Mouse (Mus musculus) urinary bladder, postnatal 14 days (tissue): ENCODE results near the gene Nelfb.
A peak's percentile ranks its signal among the peaks of the same experiment; 100 is the strongest.
"Not testable (repeated sequence)": the region's sequence is repeated elsewhere in the genome, so short reads cannot be mapped to it uniquely, and the experiment has no call there.

ENCODE experiments used
- DNase-seq: peaks from one replicate; pipeline ENCODE4 v3.0.0; 2021; ENCODE audit warnings: low spot score

The Nelfb gene

DNA sequence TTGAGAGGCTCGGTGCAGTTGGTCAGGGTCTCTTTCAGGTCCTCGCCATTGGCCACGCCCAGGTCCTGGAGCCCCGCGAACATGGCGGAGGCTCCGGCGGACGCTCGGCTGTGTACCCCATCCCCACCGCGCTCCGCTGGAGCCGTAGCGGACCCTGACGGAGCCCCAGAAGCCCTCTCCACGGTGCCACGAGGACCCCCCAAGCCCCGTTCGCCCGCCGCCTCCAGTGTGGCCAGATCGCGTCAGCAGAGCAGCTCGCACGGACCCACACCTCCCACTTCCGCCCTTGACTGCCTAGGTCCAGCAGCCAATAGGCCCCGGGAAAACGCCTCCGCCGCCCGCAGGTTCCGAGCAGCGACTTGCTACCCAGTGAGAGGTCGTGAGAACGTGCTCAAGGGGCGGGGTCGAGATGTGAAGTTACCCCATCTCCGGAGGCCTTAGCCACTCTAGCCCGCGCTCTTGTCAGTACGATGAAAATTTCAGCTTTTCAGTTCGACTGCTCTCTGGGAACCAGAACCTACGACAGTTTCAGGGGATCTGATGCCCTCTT, at the start of gene Nelfb:
Gene Nelfb, minus strand, starts transcription at position 369 of the 550 bp plus-strand sequence.
- peak; percentile 92 for DNase-seq

DNA sequence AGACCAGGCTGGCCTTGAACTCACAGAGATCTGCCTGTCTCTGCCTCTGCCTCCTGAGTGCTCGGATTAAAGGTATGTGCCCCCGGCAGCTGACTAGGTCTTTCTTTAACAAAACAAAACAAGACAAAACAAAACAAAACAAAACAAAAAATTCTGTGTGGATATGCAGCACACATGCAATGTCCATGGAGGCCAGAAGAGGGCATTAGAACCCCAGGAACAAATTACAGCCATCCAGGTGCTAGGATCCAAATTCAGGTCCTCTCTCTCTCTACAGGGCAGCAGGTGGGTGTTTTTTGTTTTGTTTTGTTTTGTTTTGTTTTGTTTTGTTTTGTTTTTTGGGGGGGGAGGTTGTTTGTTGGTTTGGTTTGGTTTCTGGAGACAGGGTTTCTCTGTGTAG, 47.6 kb upstream of the Nelfb start:
- DNase-seq = no peak

DNA sequence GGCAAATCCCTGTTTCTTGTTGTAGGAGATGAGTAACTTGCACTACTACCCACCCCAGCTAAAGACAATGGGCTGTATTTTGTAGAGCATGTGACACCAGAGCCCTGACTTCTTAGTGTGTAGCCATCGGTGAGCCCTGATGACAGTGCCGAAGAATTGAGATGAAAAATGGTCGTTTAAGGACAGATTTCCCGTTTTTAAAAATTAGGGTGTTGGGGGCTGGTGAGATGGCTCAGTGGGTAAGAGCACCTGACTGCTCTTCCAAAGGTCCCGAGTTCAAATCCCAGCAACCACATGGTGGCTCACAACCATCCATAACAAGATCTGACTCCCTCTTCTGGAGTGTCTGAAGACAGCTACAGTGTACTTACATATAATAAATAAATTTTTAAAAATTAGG, 46.0 kb upstream of the Nelfb start:
- DNase-seq = not testable (repeated sequence)

GRCm38 (mm10) chr2:25256443-25257109, 45.3 kb upstream of the Nelfb start:
- peak; percentile 68 for DNase-seq

GRCm38 (mm10) chr2:25255284-25255779, 44.0 kb upstream of the Nelfb start, which contains the start of gene Tmem203:
Gene Tmem203, plus strand, starts transcription at chr2:25255439.
- peak; percentile 90 for DNase-seq

GRCm38 (mm10) chr2:25252331-25252730, 41.0 kb upstream of the Nelfb start:
- DNase-seq = no peak

DNA sequence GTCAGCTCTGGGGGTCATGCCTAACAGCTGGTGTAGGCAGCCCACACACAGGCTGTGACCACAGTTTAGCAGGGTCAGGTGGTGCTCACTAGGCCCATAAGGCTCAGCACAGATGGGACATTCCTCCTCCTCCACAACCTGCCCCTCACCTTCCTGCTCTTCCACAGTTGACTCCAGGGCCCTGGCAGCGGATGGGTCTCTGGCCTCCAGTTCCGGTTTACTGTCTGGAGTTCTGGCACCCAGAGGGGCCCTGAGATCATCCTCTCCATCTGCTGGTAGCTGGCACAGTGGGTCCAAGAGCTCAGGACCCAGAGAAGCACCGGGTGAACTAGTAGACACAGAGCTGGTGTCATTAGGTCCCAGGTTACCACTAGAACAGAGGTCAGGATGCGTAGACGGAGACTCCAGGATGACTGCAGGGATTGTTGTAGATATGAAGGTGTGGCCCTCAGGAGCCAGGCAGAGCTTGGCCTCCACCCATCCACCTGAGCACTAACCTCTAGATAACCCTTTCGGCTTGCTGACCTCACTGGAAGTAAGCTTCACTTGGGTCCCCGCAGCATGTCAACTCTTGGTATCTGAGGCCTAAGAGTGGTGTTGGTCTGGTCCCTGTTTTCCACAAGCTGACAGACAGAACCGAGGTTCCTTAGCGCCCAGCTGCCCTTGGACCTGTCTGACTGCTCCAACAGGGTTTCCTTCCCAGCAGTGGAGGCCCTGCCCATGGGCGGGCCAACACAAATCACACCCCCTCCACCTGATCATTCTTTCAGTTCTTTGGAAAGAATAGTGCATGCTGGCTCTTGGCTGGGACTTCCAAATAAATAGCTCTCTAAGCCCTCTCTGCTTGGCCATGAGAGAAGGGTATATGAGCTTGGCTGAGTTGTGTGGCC, 35.1 kb upstream of the Nelfb start, which contains the start of gene AL732309.1:
Gene AL732309.1, minus strand, starts transcription at position 681 of the 890 bp plus-strand sequence.
- DNase-seq = peak; percentile 64

- no peak for DNase-seq
These were observed 32.9 kb upstream of the Nelfb start for GRCm38 (mm10) chr2:25244144-25244543.

- DNase-seq = no peak
These were observed 32.1 kb upstream of the Nelfb start for GRCm38 (mm10) chr2:25243342-25243741.

GRCm38 (mm10) chr2:25242101-25242506, 30.8 kb upstream of the Nelfb start, which contains the start of the genes Rnf208 and Cysrt1:
Gene Rnf208, plus strand, starts transcription at chr2:25242255.
Gene Cysrt1, minus strand, starts transcription at chr2:25242452.
- DNase-seq = no peak

DNA sequence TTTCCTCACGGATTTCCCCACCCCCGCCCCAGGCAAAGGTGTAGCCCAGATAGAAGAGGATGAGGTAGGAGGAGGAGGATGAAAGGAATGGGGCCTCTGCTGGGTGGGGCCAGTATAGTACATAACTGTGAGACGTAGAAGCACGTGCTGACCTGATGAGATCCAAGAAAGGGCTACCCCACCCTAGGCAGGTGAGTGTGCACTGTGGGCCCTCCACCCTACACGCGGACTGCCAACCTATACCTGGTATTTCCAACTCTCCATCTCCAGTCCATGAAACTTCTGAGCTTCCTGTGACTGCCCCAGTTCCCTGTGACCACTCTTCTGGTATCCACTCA, 30.1 kb upstream of the Nelfb start:
- DNase-seq = no peak

DNA sequence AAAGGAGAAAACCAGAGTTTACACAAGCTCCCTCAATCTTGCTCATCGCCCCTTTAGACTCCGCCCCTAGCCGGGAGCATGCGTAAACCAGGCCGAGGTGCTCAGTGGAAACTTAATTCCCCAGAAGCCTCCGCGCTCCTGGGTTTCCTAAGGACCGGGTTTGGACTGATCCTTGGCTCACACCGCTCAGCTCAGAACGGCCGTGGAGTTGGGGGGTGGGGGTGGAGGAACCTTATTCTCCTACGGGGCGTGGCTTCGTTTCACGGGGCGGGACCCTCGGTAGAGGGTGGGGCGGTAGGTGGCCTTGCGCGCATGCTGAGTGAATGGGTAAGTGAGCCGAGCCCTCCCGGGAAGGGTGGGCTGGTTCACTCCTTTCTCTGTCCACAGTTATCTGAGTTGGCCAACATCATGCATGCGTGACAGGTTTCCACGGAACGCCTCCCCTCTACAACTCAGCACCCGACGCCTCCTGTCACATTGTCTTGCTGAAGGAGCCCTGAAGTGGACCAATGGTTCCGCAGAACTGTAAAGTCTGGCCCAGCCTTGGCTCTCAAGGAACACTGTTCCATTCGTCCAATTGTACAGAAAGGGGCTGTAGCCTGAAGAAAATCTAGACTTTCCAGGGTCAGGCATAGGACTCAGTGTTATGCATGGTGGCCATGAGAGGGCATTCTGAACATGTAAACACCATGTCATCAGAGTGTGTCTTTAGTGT, 29.6 kb upstream of the Nelfb start:
- peak; percentile 78 for DNase-seq

DNA sequence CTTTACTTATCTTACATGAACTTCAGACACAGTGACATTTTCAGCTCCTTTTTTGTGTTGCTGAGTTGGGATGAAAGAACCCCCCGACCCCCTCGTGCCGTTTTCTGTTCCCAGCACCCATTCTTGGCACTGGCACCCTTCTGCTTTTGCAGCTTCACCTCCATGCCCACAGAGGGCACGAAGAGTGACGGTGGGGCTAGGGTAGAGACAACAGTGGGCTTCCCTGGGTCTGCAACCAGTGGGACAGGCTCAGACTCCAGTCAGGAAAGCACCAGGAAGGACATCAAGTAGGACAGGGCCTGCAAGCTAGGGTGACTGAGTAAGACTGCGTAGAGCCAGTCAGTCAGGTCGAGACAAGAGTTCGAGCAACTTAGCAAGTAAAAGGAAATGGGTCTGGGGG, 29.0 kb upstream of the Nelfb start:
- DNase-seq = no peak

DNA sequence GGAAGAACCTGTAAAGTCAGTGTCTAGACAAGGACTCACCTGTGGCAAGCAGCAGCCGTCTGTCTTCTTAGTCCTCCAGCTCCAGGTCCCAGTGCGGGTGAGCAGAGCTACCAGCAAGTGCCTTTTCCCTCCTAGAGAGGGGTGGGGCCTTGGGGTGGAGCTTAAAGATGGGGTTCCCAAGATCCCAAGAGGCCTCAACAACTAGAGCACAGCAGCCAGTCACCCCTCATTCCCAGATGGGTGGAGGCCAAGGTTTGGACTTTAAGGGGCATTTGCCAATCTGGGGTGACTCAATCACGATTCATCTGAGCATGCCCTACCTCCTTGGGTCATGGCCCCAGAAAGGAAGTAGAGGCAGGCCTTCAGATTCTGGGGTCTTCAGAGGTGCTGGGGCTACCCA, 28.5 kb upstream of the Nelfb start:
- DNase-seq = no peak

- peak; percentile 44 for DNase-seq
These were observed 26.8 kb upstream of the Nelfb start for GRCm38 (mm10) chr2:25238106-25238505.

GRCm38 (mm10) chr2:25237522-25237921, 26.2 kb upstream of the Nelfb start:
- peak; percentile 88 for DNase-seq

GRCm38 (mm10) chr2:25236614-25237013, 25.3 kb upstream of the Nelfb start, which contains the start of gene Rnf224:
Gene Rnf224, minus strand, starts transcription at chr2:25236787.
- no peak for DNase-seq

- DNase-seq = no peak
These were observed 23.4 kb upstream of the Nelfb start for GRCm38 (mm10) chr2:25234551-25235220.

- no peak for DNase-seq
These were observed 22.8 kb upstream of the Nelfb start, which contains the start of gene Slc34a3 for GRCm38 (mm10) chr2:25234050-25234449. Gene Slc34a3, minus strand, starts transcription at chr2:25234364.

DNA sequence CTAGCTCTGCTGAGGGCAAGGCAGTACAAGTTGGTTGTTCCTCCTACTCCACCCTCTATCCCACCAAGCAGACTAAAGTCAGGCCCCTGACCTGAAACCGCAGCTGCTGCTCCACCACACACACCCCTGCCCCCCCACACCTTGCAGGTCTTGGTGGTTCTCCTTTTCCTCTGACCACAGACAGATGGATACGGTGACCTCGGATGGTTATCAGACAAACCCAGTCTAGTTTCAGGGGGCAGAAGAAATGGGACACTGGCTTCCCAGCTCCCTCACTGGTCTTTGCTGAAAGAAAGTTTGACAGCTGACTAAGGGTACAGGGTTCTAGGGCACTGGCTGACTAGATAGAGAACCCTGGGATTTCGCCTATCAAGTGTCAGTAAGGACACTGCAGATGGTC, 22.1 kb upstream of the Nelfb start:
- no peak for DNase-seq

DNA sequence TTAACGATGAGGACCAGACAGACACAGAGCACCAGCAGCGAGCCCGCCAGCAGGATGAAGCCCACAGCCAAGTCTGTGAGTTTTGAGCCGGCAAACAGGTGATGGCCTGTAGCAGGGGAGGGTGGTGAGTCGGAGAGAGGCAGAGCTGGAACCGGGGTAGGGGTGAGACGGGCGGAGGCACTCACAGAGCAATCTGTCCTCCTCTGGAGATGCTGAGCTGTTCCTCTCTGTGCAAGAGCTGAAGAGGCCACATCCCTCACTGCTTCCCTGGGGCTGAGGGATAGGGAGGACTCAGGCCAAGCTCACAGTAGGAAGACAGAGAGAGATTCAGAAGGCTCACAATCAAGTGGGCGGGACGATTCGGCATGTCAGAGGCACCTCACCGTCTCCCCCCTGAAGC, 19.7 kb upstream of the Nelfb start:
- DNase-seq = no peak
